Mouse (Mus musculus) MEL (cell line): ENCODE measurements around the gene Kctd6. TPM values are rescaled to one million over a fixed set of nuclear protein-coding genes. Genes with fewer than 3 reads are reported as not detected.

ENCODE experiments used
- DNase-seq: peaks from one replicate; pipeline ENCODE4 v3.0.0; 2011; ENCODE audit warnings: low read depth, low spot score
- H3K27ac ChIP-seq: 2 replicates; pipeline ENCODE4 v1.5.1; 2012; ENCODE audit warnings: low read depth, mild to moderate bottlenecking, control low read depth, low read length, moderate library complexity; ENCODE audit not compliant: control insufficient read depth
- H3K27me3 ChIP-seq, 2 experiments: fragments of 150-350 bp in 1 of 2; sonication (generic) in 1 of 2; 2 replicates each; pipeline ENCODE4 v1.6.1; 2012; ENCODE audit warnings: low read length in 2 of 2, mild to moderate bottlenecking in 2 of 2, improper control_type of control experiment in 1 of 2, moderate library complexity in 1 of 2; ENCODE audit not compliant: insufficient read depth in 2 of 2, control insufficient read depth in 1 of 2
- H3K36me3 ChIP-seq, 2 experiments: 2 replicates each; pipeline ENCODE4 v1.6.1; 2012 to 2014; ENCODE audit warnings: low read length in 2 of 2, improper control_type of control experiment in 1 of 2, inconsistent platforms in 1 of 2, mild to moderate bottlenecking in 1 of 2; ENCODE audit not compliant: insufficient read depth in 2 of 2, control insufficient read depth in 1 of 2
- H3K4me1 ChIP-seq, 2 experiments: fragments of 150-350 bp in 1 of 2; sonication (generic) in 1 of 2; 2 replicates each; pipeline ENCODE4 v1.6.1; 2012; ENCODE audit warnings: low read length in 2 of 2, improper control_type of control experiment in 1 of 2, mild to moderate bottlenecking in 1 of 2; ENCODE audit not compliant: insufficient read depth in 2 of 2, control insufficient read depth in 1 of 2
- H3K4me3 ChIP-seq, 2 experiments: fragments of 150-350 bp in 1 of 2; sonication (generic) in 1 of 2; 2 replicates each; pipeline ENCODE4 v1.5.1; 2012; ENCODE audit warnings: low read depth in 2 of 2, low read length in 2 of 2, mild to moderate bottlenecking in 2 of 2, moderate library complexity in 2 of 2, control low read depth in 1 of 2, improper control_type of control experiment in 1 of 2; ENCODE audit not compliant: control insufficient read depth in 1 of 2, insufficient read depth in 1 of 2
- H3K79me2 ChIP-seq: 2 replicates; pipeline ENCODE4 v1.6.1; 2012; ENCODE audit warnings: mild to moderate bottlenecking, low read length, moderate library complexity; ENCODE audit not compliant: control insufficient read depth, poor library complexity, insufficient read depth
- H3K9ac ChIP-seq: 2 replicates; pipeline ENCODE4 v1.6.1; 2012; ENCODE audit warnings: low read depth, mild to moderate bottlenecking, control low read depth, low read length, moderate library complexity; ENCODE audit not compliant: control insufficient read depth, poor library complexity, severe bottlenecking
- H3K9me3 ChIP-seq: fragments of 150-350 bp; sonication (generic); replicated peaks from 2 replicates; pipeline ENCODE4 v1.6.1; 2012; ENCODE audit warnings: mild to moderate bottlenecking, low read length, improper control_type of control experiment, moderate library complexity; ENCODE audit not compliant: insufficient read depth
- BHLHE40 ChIP-seq: IDR thresholded peaks from 2 replicates; pipeline ENCODE4 v1.6.1; 2012; ENCODE audit warnings: low read depth, mild to moderate bottlenecking, inconsistent platforms, low read length, improper control_type of control experiment, borderline replicate concordance
- ELF1 ChIP-seq: IDR thresholded peaks from 2 replicates; pipeline ENCODE4 v1.6.1; 2014; ENCODE audit warnings: low read depth, mild to moderate bottlenecking, inconsistent platforms, low read length, improper control_type of control experiment, moderate library complexity
- ETS1 ChIP-seq: IDR thresholded peaks from 2 replicates; pipeline ENCODE4 v1.6.1; 2012; ENCODE audit warnings: low read depth, mild to moderate bottlenecking, inconsistent platforms, low read length, improper control_type of control experiment, moderate library complexity
- GABPA ChIP-seq: IDR thresholded peaks from 2 replicates; pipeline ENCODE4 v1.6.1; 2012; ENCODE audit warnings: low read depth, mild to moderate bottlenecking, inconsistent platforms, low read length, improper control_type of control experiment, moderate library complexity
- JUND ChIP-seq: IDR thresholded peaks from 2 replicates; pipeline ENCODE4 v1.6.1; 2011; ENCODE audit warnings: low read depth, mild to moderate bottlenecking, improper control_type of control experiment, low read length
- MAZ ChIP-seq: IDR thresholded peaks from 2 replicates; pipeline ENCODE4 v1.6.1; 2012; ENCODE audit warnings: low read depth, mild to moderate bottlenecking, inconsistent platforms, low read length, improper control_type of control experiment
- MEF2A ChIP-seq: IDR thresholded peaks from 2 replicates; pipeline ENCODE4 v1.6.1; 2014; ENCODE audit warnings: low read depth, mild to moderate bottlenecking, inconsistent platforms, low read length, improper control_type of control experiment; ENCODE audit not compliant: poor library complexity, insufficient replicate concordance, severe bottlenecking; ENCODE audit errors: extremely low read depth
- MXI1 ChIP-seq: IDR thresholded peaks from 2 replicates; pipeline ENCODE4 v1.6.1; 2011; ENCODE audit warnings: mild to moderate bottlenecking, low read depth, low read length, improper control_type of control experiment
- MYB ChIP-seq: IDR thresholded peaks from 2 replicates; pipeline ENCODE4 v1.6.1; 2011; ENCODE audit warnings: mild to moderate bottlenecking, low read depth, low read length, improper control_type of control experiment
- MYC ChIP-seq: IDR thresholded peaks from 2 replicates; pipeline ENCODE4 v1.6.1; 2011; ENCODE audit warnings: low read depth, mild to moderate bottlenecking, low read length, improper control_type of control experiment, moderate library complexity
- NELFE ChIP-seq: IDR thresholded peaks from 2 replicates; pipeline ENCODE4 v1.6.1; 2011; ENCODE audit warnings: low read depth, low read length, improper control_type of control experiment
- NRF1 ChIP-seq: IDR thresholded peaks from 2 replicates; pipeline ENCODE4 v1.6.1; 2014; ENCODE audit warnings: low read depth, mild to moderate bottlenecking, inconsistent platforms, low read length, improper control_type of control experiment, moderate library complexity; ENCODE audit not compliant: poor library complexity, insufficient read depth, severe bottlenecking
- POLR2AphosphoS5 ChIP-seq: IDR thresholded peaks from 2 replicates; pipeline ENCODE4 v1.6.1; 2012; ENCODE audit warnings: low read depth, borderline replicate concordance, mild to moderate bottlenecking, inconsistent platforms, low read length, moderate library complexity, mixed read lengths
- RAD21 ChIP-seq: IDR thresholded peaks from 2 replicates; pipeline ENCODE4 v1.6.1; 2011; ENCODE audit warnings: mild to moderate bottlenecking, low read depth, low read length, improper control_type of control experiment
- RCOR1 ChIP-seq: IDR thresholded peaks from 2 replicates; pipeline ENCODE4 v1.6.1; 2012; ENCODE audit warnings: low read depth, mild to moderate bottlenecking, inconsistent platforms, low read length, improper control_type of control experiment
- SIN3A ChIP-seq: IDR thresholded peaks from 2 replicates; pipeline ENCODE4 v1.6.1; 2012; ENCODE audit warnings: low read length, improper control_type of control experiment, inconsistent platforms
- SMC3 ChIP-seq: IDR thresholded peaks from 2 replicates; pipeline ENCODE4 v1.6.1; 2011; ENCODE audit warnings: low read depth, low read length, improper control_type of control experiment
- TCF12 ChIP-seq: IDR thresholded peaks from 2 replicates; pipeline ENCODE4 v1.6.1; 2014; ENCODE audit warnings: low read depth, mild to moderate bottlenecking, inconsistent platforms, low read length, improper control_type of control experiment, moderate library complexity
- USF2 ChIP-seq, 2 experiments: IDR thresholded peaks; 2 replicates each; pipeline ENCODE4 v1.6.1; 2011 to 2012; ENCODE audit warnings: improper control_type of control experiment in 2 of 2, low read length in 2 of 2, borderline replicate concordance in 1 of 2, inconsistent platforms in 1 of 2, low read depth in 1 of 2, mild to moderate bottlenecking in 1 of 2; ENCODE audit not compliant: insufficient read depth in 1 of 2
- ZC3H11A ChIP-seq: IDR thresholded peaks from 2 replicates; pipeline ENCODE4 v1.6.1; 2012; ENCODE audit warnings: low read depth, mild to moderate bottlenecking, inconsistent platforms, low read length, improper control_type of control experiment
- ZNF384 ChIP-seq: IDR thresholded peaks from 2 replicates; pipeline ENCODE4 v1.6.1; 2012; ENCODE audit warnings: low read depth, mild to moderate bottlenecking, inconsistent platforms, low read length, improper control_type of control experiment
- polyA plus RNA-seq, 2 experiments: library from polyadenylated mRNA; stranded (reverse) in 1 of 2; unstranded in 1 of 2; fragments of >175 nt in 1 of 2; fragments of >200 nt in 1 of 2; gene quantifications; 2 replicates each; pipeline versions ENCODE4 v1.2.1 to v1.2.4; 2012; ENCODE audit warnings: low replicate concordance in 2 of 2, low read depth in 1 of 2; ENCODE audit not compliant: insufficient read length in 2 of 2, insufficient read depth in 1 of 2, missing spikeins in 1 of 2
- total RNA-seq: library from RNA; depleted of rRNA; stranded (reverse); fragments of 300-350 nt; gene quantifications from 2 replicates; pipeline ENCODE4 v1.2.3, GENCODE M21; 2012

Gene Kctd6
- total and polyA plus RNA-seq, 3 experiments = 3.6 to 5.5 TPM; not detected in 1

DNA sequence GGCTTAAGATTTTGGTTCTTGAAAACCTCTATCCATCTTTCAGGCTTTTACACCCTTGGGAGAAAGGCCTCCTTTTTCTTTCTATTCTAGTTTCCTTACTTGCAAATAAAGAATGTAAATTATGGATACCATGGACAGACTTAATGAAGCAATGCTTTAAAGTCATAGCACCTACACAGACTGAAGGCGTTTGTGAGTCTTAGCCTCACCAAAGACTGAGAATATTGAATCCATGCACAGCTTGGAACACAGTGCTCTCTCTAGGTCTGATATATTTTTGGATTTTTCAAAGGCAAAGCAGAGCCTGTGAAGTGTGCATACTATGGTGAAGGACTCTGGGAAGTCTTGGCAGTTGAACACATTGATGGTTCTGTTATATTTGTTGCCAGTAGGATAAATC, 35.3 kb downstream of the Kctd6 start:
- H3K4me1 ChIP-seq = no peaks in the 10 kb centered on the region
- H3K27ac ChIP-seq = no peak overlapping the region
- H3K9me3 ChIP-seq = no peaks in the 10 kb centered on the region
- DNase-seq = no peak
- no peaks in the 10 kb centered on the region; a peak in 1 of 4 replicates for H3K27me3 ChIP-seq
- H3K79me2 ChIP-seq = no peaks in the 10 kb centered on the region
- no peaks in the 10 kb centered on the region for H3K36me3 ChIP-seq
- no peak for TF ChIP-seq NRF1
- H3K9ac ChIP-seq = no peak overlapping the region
- no peak overlapping the region for H3K4me3 ChIP-seq

DNA sequence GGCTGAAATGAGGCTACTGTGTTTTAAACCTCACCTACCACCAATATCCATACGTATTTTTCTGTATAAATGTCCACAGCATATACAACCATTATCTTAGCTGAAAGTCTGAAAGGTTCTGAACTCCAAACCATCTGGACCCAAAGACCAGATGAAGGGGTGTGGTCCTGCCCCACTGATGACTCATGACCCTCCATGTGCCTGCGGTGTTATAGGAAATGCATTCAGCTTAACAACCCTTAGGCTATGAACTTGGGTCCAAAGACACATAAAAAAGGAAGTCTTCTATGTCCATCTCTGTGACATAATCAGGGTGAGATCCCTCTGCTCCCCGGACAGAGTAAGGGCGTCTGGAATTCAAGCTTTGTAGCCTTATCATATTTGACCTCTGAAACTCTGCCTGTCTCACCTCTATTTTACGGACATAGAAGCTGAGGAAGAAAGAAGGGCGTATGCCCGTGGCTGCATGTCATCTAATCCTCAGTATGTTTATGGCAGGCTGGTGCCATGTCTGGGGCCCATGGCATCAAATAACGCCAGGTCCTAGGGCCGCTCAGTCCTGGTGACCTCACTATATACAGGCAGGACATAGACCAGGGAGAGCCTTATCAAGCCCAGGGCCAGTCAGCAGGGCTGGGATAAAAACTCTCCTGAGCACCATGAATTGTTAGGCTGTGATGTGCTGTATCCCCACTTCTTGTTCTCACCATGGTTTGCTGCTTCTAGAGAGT, 36.4 kb downstream of the Kctd6 start:
- no peak overlapping the region for H3K27ac ChIP-seq
- TF ChIP-seq SIN3A (no peak), NELFE (no peak), SMC3 (no peak), USF2 (IDR thresholded peaks at IDR 0.05; ENCODE audit: borderline replicate concordance in 1 of 2, insufficient read depth in 1 of 2, low read depth in 1 of 2, low read length in 2 of 2) (no peak), MEF2A (no peak), ETS1 (no peak), TCF12 (no peak), MXI1 (no peak), GABPA (no peak), MYC (no peak), MYB (no peak), JUND (no peak), BHLHE40 (no peak), ZC3H11A (no peak), POLR2AphosphoS5 (no peak), ELF1 (no peak), RCOR1 (no peak), ZNF384 (no peak), MAZ (no peak), RAD21 (no peak)
- TF ChIP-seq, all 39 proteins: peak for 0
- DNase-seq = no peak
- no peak overlapping the region for H3K4me3 ChIP-seq
- H3K9me3 ChIP-seq = no peaks in the 10 kb centered on the region
- no peak overlapping the region for H3K9ac ChIP-seq
- H3K27me3 ChIP-seq = no peaks in the 10 kb centered on the region
- H3K36me3 ChIP-seq = no peaks in the 10 kb centered on the region
- no peaks in the 10 kb centered on the region for H3K4me1 ChIP-seq
- H3K79me2 ChIP-seq = no peaks in the 10 kb centered on the region
